Mouse (Mus musculus) MN1 (cell line): ENCODE measurements around the gene Aatk.

ENCODE experiments used
- DNase-seq: peaks from one replicate; pipeline ENCODE4 v3.0.0-alpha.2; 2016; ENCODE audit warnings: low spot score

The Aatk gene

GRCm38 (mm10) chr11:119989115-119989564, 57.8 kb downstream of the Aatk start:
- DNase-seq, result peak; percentile 91

- DNase-seq, result peak; percentile 31
Observed at GRCm38 (mm10) chr11:119988391-119988790, 58.6 kb downstream of the Aatk start.

GRCm38 (mm10) chr11:119987876-119988275, 59.1 kb downstream of the Aatk start:
- DNase-seq, result no peak

GRCm38 (mm10) chr11:119986751-119987425, 60.1 kb downstream of the Aatk start:
- DNase-seq, result no peak

GRCm38 (mm10) chr11:119983151-119983550, 63.8 kb downstream of the Aatk start:
- peak; percentile 43 for DNase-seq

GRCm38 (mm10) chr11:119982236-119982635, 64.7 kb downstream of the Aatk start:
- DNase-seq, result peak; percentile 13

- DNase-seq, result no peak
Observed at GRCm38 (mm10) chr11:119981769-119982168, 65.2 kb downstream of the Aatk start.

GRCm38 (mm10) chr11:119979596-119980385, 67.2 kb downstream of the Aatk start:
- DNase-seq, result no peak

- no peak for DNase-seq
Observed at GRCm38 (mm10) chr11:119978701-119979100, 68.3 kb downstream of the Aatk start.

- DNase-seq, result no peak
Observed at GRCm38 (mm10) chr11:119975739-119976501, 71.0 kb downstream of the Aatk start.

DNA sequence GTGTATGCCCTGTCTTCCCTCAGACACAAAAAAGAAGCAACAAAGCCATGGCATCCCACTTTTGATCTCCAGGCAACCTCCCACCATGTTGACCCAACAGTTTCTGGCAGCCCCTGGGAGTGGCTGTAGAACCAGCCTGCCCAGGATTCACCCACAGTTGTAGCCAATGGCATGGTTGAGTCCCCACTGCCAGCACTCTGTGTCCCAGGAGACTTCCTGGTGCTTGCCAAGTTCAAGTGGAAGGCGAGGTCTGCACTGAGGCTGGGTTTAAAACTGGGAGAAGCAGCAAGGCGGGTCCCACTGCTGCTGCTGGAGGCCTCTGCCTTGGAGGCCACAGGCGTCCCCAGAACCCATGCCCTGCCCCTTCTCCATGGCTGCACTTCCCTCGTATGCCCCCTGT, 73.2 kb downstream of the Aatk start:
- no peak for DNase-seq

GRCm38 (mm10) chr11:119970021-119970851, 76.7 kb downstream of the Aatk start:
- DNase-seq, result no peak

- DNase-seq, result no peak
Observed at GRCm38 (mm10) chr11:119967892-119968291, 79.1 kb downstream of the Aatk start.

GRCm38 (mm10) chr11:119967401-119967800, 79.6 kb downstream of the Aatk start:
- no peak for DNase-seq

GRCm38 (mm10) chr11:119966294-119966693, 80.7 kb downstream of the Aatk start:
- DNase-seq, result no peak

- DNase-seq, result no peak
Observed at GRCm38 (mm10) chr11:119965053-119965452, 81.9 kb downstream of the Aatk start.

DNA sequence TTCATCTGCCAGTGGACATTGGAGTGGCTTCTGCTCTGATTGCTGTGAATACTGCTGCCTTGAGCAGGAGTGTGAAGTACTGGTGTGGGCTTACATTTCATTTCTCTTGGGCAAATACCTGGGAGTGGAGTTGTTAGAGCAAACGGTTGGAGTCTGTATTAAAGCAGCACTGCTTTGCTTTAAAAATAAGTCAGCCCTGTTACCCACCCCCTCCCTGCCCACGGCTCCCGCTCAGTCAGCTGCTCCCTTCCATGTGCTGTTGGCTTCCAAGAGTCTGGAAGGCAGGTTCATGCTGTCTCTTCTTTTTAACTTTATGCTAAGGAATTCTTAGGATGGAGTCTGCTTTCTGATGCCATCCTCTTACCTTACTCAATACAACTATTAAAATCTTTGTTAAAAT, 85.5 kb downstream of the Aatk start:
- DNase-seq, result no peak

DNA sequence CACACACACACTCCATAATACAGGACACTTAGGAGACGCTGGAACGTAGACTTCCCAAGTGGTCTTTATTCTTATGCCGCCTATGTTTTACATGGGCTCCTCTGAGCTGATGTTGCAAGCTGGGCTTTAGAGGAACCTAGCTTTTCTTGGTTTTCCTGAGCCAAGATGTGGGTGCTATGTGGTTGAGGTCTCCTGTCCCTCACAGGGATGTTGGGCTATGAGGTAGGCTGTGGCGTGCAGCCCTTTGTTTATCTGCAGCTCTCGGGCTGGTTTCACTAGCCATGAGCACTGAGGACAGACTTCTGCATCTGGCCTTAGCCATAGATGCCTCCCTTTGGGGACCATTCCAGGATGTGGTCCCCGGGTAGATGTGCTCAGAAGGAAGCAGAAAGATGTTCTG, 86.3 kb downstream of the Aatk start:
- DNase-seq, result no peak

DNA sequence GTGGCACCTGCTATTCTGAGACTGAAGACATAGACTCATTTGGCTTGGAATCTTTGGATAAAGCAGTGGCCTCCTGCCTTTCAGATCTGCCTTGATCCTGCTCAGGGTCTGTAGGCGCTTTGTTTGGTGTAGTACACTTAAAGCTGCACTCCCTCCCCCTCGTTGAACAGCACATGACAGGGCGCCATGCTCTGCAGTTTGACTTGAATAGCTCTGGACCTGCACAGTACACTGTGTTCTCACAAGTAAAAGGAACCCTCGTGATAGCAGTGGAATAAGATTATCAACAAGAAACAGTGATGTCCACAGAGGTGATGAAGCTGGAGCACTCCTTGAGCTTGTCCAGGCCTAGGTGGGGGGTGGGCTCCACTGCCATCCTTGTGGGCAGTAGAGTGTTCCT, 87.3 kb downstream of the Aatk start:
- DNase-seq, result no peak

GRCm38 (mm10) chr11:119958856-119959255, 88.1 kb downstream of the Aatk start:
- no peak for DNase-seq
